Mouse (Mus musculus) ES-E14 (cell line): ENCODE data around the gene 2310057M21Rik.

Experiments used
- ZC3H11A ChIP-seq: IDR thresholded peaks from 2 replicates; pipeline ENCODE4 v1.6.1; 2012; ENCODE audit warnings: low read depth, mild to moderate bottlenecking, inconsistent platforms, low read length, borderline replicate concordance
- ZNF384 ChIP-seq: IDR thresholded peaks from 2 replicates; pipeline ENCODE4 v1.6.1; 2012; ENCODE audit warnings: low read depth, low read length, inconsistent platforms

GRCm38 (mm10) chr7:131314493-131314892, 48.1 kb downstream of the 2310057M21Rik start:
- TF ChIP-seq ZC3H11A (no peak), ZNF384 (no peak)
